15 mouse cellular contexts compared by ENCODE assay signal in the genomic region with DNA sequence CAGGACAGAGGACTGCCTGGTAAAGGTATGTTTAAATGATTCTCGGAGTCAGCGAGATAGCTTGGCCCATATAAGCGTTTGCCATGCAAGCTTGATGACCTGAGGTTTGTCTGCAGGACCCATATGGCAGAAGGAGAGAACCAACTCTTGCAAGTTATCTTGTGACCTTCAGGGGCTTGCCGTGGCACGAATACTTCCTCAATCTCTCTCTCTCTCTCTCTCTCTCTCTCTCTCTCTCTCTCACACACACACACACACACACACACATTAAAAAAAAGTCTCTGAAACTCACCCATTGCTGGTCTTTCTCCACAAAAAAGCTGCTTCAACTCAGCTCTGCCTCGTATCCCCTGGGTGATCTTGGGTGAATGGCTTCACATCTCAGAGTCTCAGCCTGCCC. TPM values are rescaled to one million over a fixed set of nuclear protein-coding genes. Genes with fewer than 3 reads are reported as not detected.
DNase-seq lines count a peak whose midpoint lies in the region; ATAC-seq and TF ChIP-seq lines count a peak whose summit lies in the region.
"Had no signal": no experiment of that assay in that cellular context is flagged by ENCODE, and none has a peak within 500 bp of the region (broad histone marks: within the 10 kb centered on the region; RNA-seq: fewer than 3 reads in every experiment).

No protein-coding gene starts in this region.

- peak; percentile 57 for ATAC-seq in common myeloid progenitor, adult 5-6 weeks (replicated peaks; ENCODE audit: low read depth, poor library complexity, severe bottlenecking)
- ATAC-seq in forebrain, embryonic 16.5 days = no peak
- ATAC-seq in midbrain, embryonic 14.5 days (ENCODE audit: low FRiP score, low TSS enrichment) = no peak

- TF ChIP-seq CTCF in layer of hippocampus, adult 2 months (conservative IDR thresholded peaks at IDR 0.05) = no peak

- H3K4me2 ChIP-seq in forebrain, embryonic 16.5 days (ENCODE audit: low read length) = peak overlapping the region; percentile 85
- H3K4me2 ChIP-seq in midbrain, embryonic 14.5 days (ENCODE audit: low read length) = peak overlapping the region; percentile 79
- H3K4me2 ChIP-seq: liver, embryonic 13.5 days had no signal

- peak overlapping the region; percentile 96 for H3K27ac ChIP-seq in layer of hippocampus, adult 2 months
- H3K27ac ChIP-seq in forebrain, embryonic 16.5 days (ENCODE audit: low read length) = no peak overlapping the region
- no peak overlapping the region for H3K27ac ChIP-seq in midbrain, embryonic 14.5 days (replicated peaks; ENCODE audit: low read depth, low read length)
- H3K27ac ChIP-seq: embryonic facial prominence, embryonic 15.5 days; liver, embryonic 13.5 days had no signal

- H3K4me3 ChIP-seq in layer of hippocampus, adult 2 months = peak overlapping the region; percentile 60
- H3K4me3 ChIP-seq in forebrain, embryonic 16.5 days (replicated peaks; ENCODE audit: low read length) = peak overlapping the region; percentile 18
- no peak overlapping the region for H3K4me3 ChIP-seq in midbrain, embryonic 14.5 days (replicated peaks; ENCODE audit: low read depth, low read length)
- H3K4me3 ChIP-seq: liver, embryonic 13.5 days had no signal

- H3K9ac ChIP-seq in forebrain, embryonic 16.5 days (replicated peaks; ENCODE audit: low read depth, low read length) = no peak overlapping the region
- H3K9ac ChIP-seq in midbrain, embryonic 14.5 days (replicated peaks; ENCODE audit: low read length) = no peak overlapping the region; the same call in 1 of the 2 replicates
- H3K9ac ChIP-seq: embryonic facial prominence, embryonic 15.5 days; liver, embryonic 13.5 days had no signal

- peaks cover 47% of the 10 kb centered on the region for H3K4me1 ChIP-seq in forebrain, embryonic 16.5 days (replicated peaks; ENCODE audit: control insufficient read depth, insufficient read depth, low read length)
- H3K4me1 ChIP-seq in midbrain, embryonic 14.5 days (ENCODE audit: control insufficient read depth, insufficient read depth, low read length) = peaks cover 31% of the 10 kb centered on the region
- H3K4me1 ChIP-seq: liver, embryonic 13.5 days had no signal

- DNase-seq in layer of hippocampus, adult 2 months (ENCODE audit: low spot score in 2 of 2) = no peak
- DNase-seq in layer of hippocampus, postnatal 10 days (ENCODE audit: low spot score in 2 of 2) = no peak
- no peak for DNase-seq in midbrain, embryonic 14.5 days
- no peak for DNase-seq in gastrocnemius, adult 8-10 months (ENCODE audit: low spot score in 2 of 2)
- DNase-seq in cerebellum, postnatal 4 days (ENCODE audit: low spot score in 2 of 2) = no peak
- DNase-seq in gastrocnemius, postnatal 25 days = no peak
- DNase-seq: adrenal gland, adult 8-10 months; heart, postnatal 14 days; kidney, adult 18-20 months; liver, embryonic 13.5 days had no signal

- H3K9me3 ChIP-seq in forebrain, embryonic 16.5 days (ENCODE audit: control insufficient read depth, low read length) = no peaks in the 10 kb centered on the region
- no peaks in the 10 kb centered on the region for H3K9me3 ChIP-seq in midbrain, embryonic 14.5 days (ENCODE audit: control insufficient read depth, low read length)
- H3K9me3 ChIP-seq: embryonic facial prominence, embryonic 15.5 days; liver, embryonic 13.5 days had no signal

- no peaks in the 10 kb centered on the region for H3K36me3 ChIP-seq in forebrain, embryonic 16.5 days (ENCODE audit: control insufficient read depth, insufficient read depth)
- peaks cover under 1% of the 10 kb centered on the region; the same call in 1 of the 2 replicates for H3K36me3 ChIP-seq in midbrain, embryonic 14.5 days (ENCODE audit: control insufficient read depth, insufficient read depth, low read length)
- H3K36me3 ChIP-seq: embryonic facial prominence, embryonic 15.5 days; liver, embryonic 13.5 days had no signal

- no peaks in the 10 kb centered on the region for H3K27me3 ChIP-seq in forebrain, embryonic 16.5 days (replicated peaks; ENCODE audit: control insufficient read depth, insufficient read depth, low read length)
- no peaks in the 10 kb centered on the region for H3K27me3 ChIP-seq in midbrain, embryonic 14.5 days (ENCODE audit: control insufficient read depth, insufficient read depth, low read length)
- H3K27me3 ChIP-seq: embryonic facial prominence, embryonic 15.5 days had no signal

- WGBS in forebrain, embryonic 16.5 days = 72% methylated on average over 6 of the region's 6 CpGs
- WGBS in midbrain, embryonic 14.5 days = 73% methylated on average over 6 of the region's 6 CpGs

RNA-seq across cellular contexts. Expression of a gene that starts 1.6 kb away (rescaled TPM):
- total RNA-seq in layer of hippocampus, adult 2 months (2021) = 100 to 1,000 TPM; 411 to 415 TPM
- total RNA-seq in layer of hippocampus, postnatal 10 days (2021) = 100 to 1,000 TPM; 294 to 302 TPM
- total RNA-seq in common myeloid progenitor, adult 5-6 weeks (2017) = not detected in 2 replicates
- 12.9 and 16.4 TPM in 2 replicates for polyA plus RNA-seq in forebrain, embryonic 16.5 days (2015; fragmentation: Nextera tagmentation; extraction: Ambion mirVana)
- 12.5 and 12.8 TPM in 2 replicates for polyA plus RNA-seq in midbrain, embryonic 14.5 days (2014; fragmentation: Nextera tagmentation; extraction: Ambion mirVana)
- total RNA-seq in gastrocnemius, adult 8-10 months (2022) = not detected
- total RNA-seq in gastrocnemius, postnatal 25 days (2021) = not detected
- total RNA-seq: gastrocnemius, adult 18-20 months; heart, postnatal 14 days; neutrophil, adult 5-6 weeks had no signal

RNA-seq across cellular contexts. Expression of a gene that starts 35.1 kb away (rescaled TPM):
- total RNA-seq in layer of hippocampus, adult 2 months (2021) = 1 to 10 TPM; 1.9 to 2.2 TPM
- 1 to 10 TPM in 1 of 2 experiments, under 1 TPM in 1; 0.56 to 1.2 TPM for total RNA-seq in layer of hippocampus, postnatal 10 days (2021)
- total RNA-seq in common myeloid progenitor, adult 5-6 weeks (2017) = not detected in 2 replicates
- 0.14 TPM in 1 of 2 replicates, not detected in the other for polyA plus RNA-seq in forebrain, embryonic 16.5 days (2015; fragmentation: Nextera tagmentation; extraction: Ambion mirVana)
- 0.18 TPM in 1 of 2 replicates, not detected in the other for polyA plus RNA-seq in midbrain, embryonic 14.5 days (2014; fragmentation: Nextera tagmentation; extraction: Ambion mirVana)
- 100 to 1,000 TPM; 113 to 158 (median 136) TPM for total RNA-seq in gastrocnemius, adult 8-10 months (2022)
- 100 to 1,000 TPM in 1 of 2 experiments, 10 to 100 TPM in 1; 99.3 to 101 TPM for total RNA-seq in gastrocnemius, postnatal 25 days (2021)
- total RNA-seq: neutrophil, adult 5-6 weeks had no signal

RNA-seq across cellular contexts. Expression of a gene that starts 56.1 kb away (rescaled TPM):
- 100 to 1,000 TPM; 128 to 138 TPM for total RNA-seq in layer of hippocampus, adult 2 months (2021)
- total RNA-seq in layer of hippocampus, postnatal 10 days (2021) = 100 to 1,000 TPM; 114 to 119 TPM
- not detected in 2 replicates for total RNA-seq in common myeloid progenitor, adult 5-6 weeks (2017)
- polyA plus RNA-seq in forebrain, embryonic 16.5 days (2015; fragmentation: Nextera tagmentation; extraction: Ambion mirVana) = 2.8 and 4.3 TPM in 2 replicates
- polyA plus RNA-seq in midbrain, embryonic 14.5 days (2014; fragmentation: Nextera tagmentation; extraction: Ambion mirVana) = 5.0 and 5.9 TPM in 2 replicates
- 10 to 100 TPM in 3 of 4 experiments, 1 to 10 TPM in 1; 8.5 to 16.4 (median 13.6) TPM for total RNA-seq in gastrocnemius, adult 8-10 months (2022)
- 1 to 10 TPM; 6.7 to 7.7 TPM for total RNA-seq in gastrocnemius, postnatal 25 days (2021)
- total RNA-seq: neutrophil, adult 5-6 weeks had no signal
- polyA plus RNA-seq: liver, embryonic 13.5 days had no signal

Comparison
In these comparisons a context has a peak if more than half of its experiments do, and no peak if none do; other contexts are left out.
1. RNA of a gene that starts 1.6 kb away (total RNA-seq): 411 to 415 TPM in layer of hippocampus, adult 2 months and 294 to 302 TPM in layer of hippocampus, postnatal 10 days; not detected in gastrocnemius, adult 8-10 months, not detected in common myeloid progenitor, adult 5-6 weeks and not detected in gastrocnemius, postnatal 25 days; every median in the first group is over 100 times any median in the second.
2. RNA of a gene that starts 35.1 kb away (total RNA-seq): 113 to 158 TPM in gastrocnemius, adult 8-10 months and 99.3 to 101 TPM in gastrocnemius, postnatal 25 days; 1.9 to 2.2 TPM in layer of hippocampus, adult 2 months, 0.56 to 1.2 TPM in layer of hippocampus, postnatal 10 days and not detected in common myeloid progenitor, adult 5-6 weeks; every median in the first group is over 10 times any median in the second.
3. RNA of a gene that starts 56.1 kb away (total RNA-seq): 128 to 138 TPM in layer of hippocampus, adult 2 months and 114 to 119 TPM in layer of hippocampus, postnatal 10 days; 8.5 to 16.4 TPM in gastrocnemius, adult 8-10 months, 6.7 to 7.7 TPM in gastrocnemius, postnatal 25 days and not detected in common myeloid progenitor, adult 5-6 weeks; every median in the first group is over 4 times any median in the second.